Mouse (Mus musculus) stomach, postnatal 0 days (tissue): ENCODE measurements around the gene Tas2r126.

Source experiments
- CTCF ChIP-seq: IDR thresholded peaks from 2 replicates; pipeline ENCODE4 v1.5.1; 2016; ENCODE audit warnings: antibody characterized with exemption, low read depth, mild to moderate bottlenecking, moderate library complexity
- EP300 ChIP-seq: optimal IDR thresholded peaks from 2 replicates; pipeline ENCODE3; 2016; ENCODE audit warnings: antibody characterized with exemption

- TF ChIP-seq CTCF (no peak), EP300 (no peak)
These were observed 10.2 kb downstream of the Tas2r126 start for GRCm38 (mm10) chr6:42444491-42444890.
